Mouse (Mus musculus): ENCODE data around the gene Med17. TPM values are rescaled to one million over a fixed set of nuclear protein-coding genes. Genes with fewer than 3 reads are reported as not detected.

Med17 gene
- 10 to 100 TPM; 27.2 to 30.5 TPM for total RNA-seq (2023)

DNA sequence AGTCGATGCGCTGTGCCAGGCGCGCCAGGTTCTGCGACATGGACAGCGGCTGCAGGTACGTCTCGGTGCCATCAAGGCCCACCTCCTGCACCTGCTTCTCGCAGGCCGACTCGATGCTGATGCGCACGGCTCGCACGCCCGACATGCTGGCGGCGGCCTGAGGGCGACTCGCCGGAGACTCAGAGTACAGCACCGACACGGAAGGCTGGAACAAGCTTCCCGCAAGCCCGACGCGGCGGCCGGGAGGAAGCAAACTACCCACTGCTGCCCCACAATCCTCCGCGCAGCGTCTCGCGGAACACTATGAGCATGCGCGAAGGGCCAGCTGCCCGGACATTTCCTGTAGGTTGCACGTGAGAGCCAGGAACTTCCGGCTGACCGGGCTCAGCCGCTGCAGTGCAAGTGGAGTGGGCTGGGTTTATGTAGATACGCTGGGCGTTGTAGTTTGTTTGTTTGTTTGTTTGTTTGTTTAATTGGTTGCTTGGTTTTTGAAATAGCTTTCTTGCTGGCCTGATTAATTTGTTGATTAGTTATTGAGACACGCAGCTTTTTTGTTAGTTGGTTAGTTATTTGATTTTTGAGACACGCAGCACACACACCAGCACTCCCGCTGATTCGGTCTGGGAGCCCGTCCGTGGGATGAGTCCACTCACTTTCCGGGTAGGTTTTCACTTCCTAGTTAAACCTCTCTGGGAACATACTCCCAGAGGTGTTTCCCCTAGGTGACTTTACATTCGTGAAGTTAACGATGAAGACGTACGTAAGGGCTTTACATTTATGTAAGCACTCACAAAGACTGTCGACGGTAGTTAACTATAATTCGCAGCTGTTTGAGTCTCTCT is at the start of gene Med17:
TSS of gene Med17 (minus strand) at position 283 of the 842 bp plus-strand sequence.

GRCm38 (mm10) chr9:15306398-15307119 is 26.8 kb upstream of the Med17 start, which contains the start of gene 4931406C07Rik:
Gene 4931406C07Rik, minus strand, starts transcription at chr9:15306448.

GRCm38 (mm10) chr9:15305503-15306397 is 26.0 kb upstream of the Med17 start, which contains the start of gene Taf1d:
Gene Taf1d, plus strand, starts transcription at chr9:15306214.

GRCm38 (mm10) chr9:15239042-15239925 is 40.4 kb downstream of the Med17 start, which contains the start of gene Vstm5:
Gene Vstm5, plus strand, starts transcription at chr9:15239045.

Other genes with a start within 250 kb of the Med17 start
- gene Panx1, start 234.5 kb downstream of the Med17 start, total RNA-seq (2023): 10 to 100 TPM in 1 of 2 experiments, 1 to 10 TPM in 1; 8.6 to 12.4 TPM
- gene Hephl1, start 167.8 kb downstream of the Med17 start, total RNA-seq (2023): not detected
- gene Vstm5, start 40.9 kb downstream of the Med17 start, total RNA-seq (2023): not detected
- 100 to 1,000 TPM; 373 to 427 TPM for gene Taf1d, start 26.3 kb upstream of the Med17 start, total RNA-seq (2023)
- 1 to 10 TPM; 6.5 to 8.2 TPM for gene 4931406C07Rik, start 26.5 kb upstream of the Med17 start, total RNA-seq (2023)
- gene Cep295, start 77.9 kb upstream of the Med17 start, total RNA-seq (2023): 10 to 100 TPM; 25.2 to 25.8 TPM
- 1 to 10 TPM; 2.4 to 3.7 TPM for gene Smco4, start 213.5 kb upstream of the Med17 start, total RNA-seq (2023)